Mouse (Mus musculus): ENCODE data around the gene Suv39h2. TPM values are rescaled to one million over a fixed set of nuclear protein-coding genes. Genes with fewer than 3 reads are reported as not detected.

Gene Suv39h2
- polyA plus RNA-seq, 1 experiment from 2014 or later, result 27.2 TPM

GRCm38 (mm10) chr2:3456590-3456989 is 18.2 kb downstream of the Suv39h2 start:
- H3K4me3 ChIP-seq, result no peak overlapping the region
- 90% methylated on average over 4 of the region's 4 CpGs for WGBS
- H3K36me3 ChIP-seq, result peaks cover 94% of the 10 kb centered on the region
- no peaks in the 10 kb centered on the region for H3K27me3 ChIP-seq (ENCODE audit: insufficient read depth, poor library complexity, severe bottlenecking)
- H3K27ac ChIP-seq, result no peak overlapping the region
- DNase-seq (ENCODE audit: low spot score), result no peak
- H3K9me3 ChIP-seq, result no peaks in the 10 kb centered on the region
- no peaks in the 10 kb centered on the region for H3K4me1 ChIP-seq (replicated peaks)

DNA sequence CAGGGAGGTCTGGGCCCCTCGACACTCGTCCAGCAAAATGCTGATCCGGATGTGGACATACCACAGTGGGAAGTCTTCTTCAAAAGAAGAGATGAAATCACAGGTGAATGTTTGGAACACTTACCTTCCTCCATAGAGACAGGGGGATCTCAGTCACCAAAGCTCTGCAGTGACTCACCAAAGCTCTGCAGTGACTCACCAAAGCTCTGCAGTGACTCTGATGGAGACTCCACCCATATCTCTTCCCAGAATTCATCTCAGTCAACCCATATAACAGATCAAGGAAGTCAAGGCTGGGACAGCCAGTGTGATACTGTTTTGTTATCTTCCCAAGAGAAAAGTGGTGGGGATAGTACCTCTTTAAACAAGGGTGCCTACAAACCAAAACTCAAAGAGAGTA is 21.7 kb downstream of the Suv39h2 start:
- DNase-seq (ENCODE audit: low spot score), result no peak
- Histone ChIP-seq H3K36me3 (peaks cover 77% of the 10 kb centered on the region), H3K27ac (no peak overlapping the region), H3K9me3 (no peaks in the 10 kb centered on the region), H3K27me3 (ENCODE audit: insufficient read depth, poor library complexity, severe bottlenecking) (no peaks in the 10 kb centered on the region), H3K4me3 (no peak overlapping the region), H3K4me1 (replicated peaks) (no peaks in the 10 kb centered on the region)
- WGBS, result 92% methylated on average over 3 of the region's 3 CpGs

DNA sequence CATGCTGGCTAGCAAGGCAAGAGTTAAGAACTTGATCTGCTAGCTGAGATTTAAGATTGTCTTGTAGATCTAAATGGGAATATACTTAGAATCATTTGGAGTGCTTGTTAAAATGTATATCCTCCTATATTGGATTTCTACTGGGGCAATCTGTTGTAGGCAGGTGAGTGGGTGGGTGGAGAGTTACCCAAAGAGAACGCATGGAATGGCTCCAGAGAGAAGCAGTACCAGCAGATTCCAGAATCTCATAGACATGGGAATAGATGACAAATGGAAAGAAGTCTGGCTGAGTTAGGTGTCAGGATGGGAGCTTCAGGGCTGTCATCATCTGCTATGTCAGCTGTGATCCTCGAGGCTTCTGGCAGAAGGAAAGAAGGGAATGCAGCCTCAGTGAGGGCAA is 25.4 kb downstream of the Suv39h2 start:
- Histone ChIP-seq H3K27ac (no peak overlapping the region), H3K4me1 (replicated peaks) (no peaks in the 10 kb centered on the region), H3K4me3 (no peak overlapping the region), H3K27me3 (ENCODE audit: insufficient read depth, poor library complexity, severe bottlenecking) (no peaks in the 10 kb centered on the region), H3K36me3 (peaks cover 58% of the 10 kb centered on the region), H3K9me3 (no peaks in the 10 kb centered on the region)
- WGBS, result 81% methylated on average over 2 of the region's 2 CpGs
- DNase-seq (ENCODE audit: low spot score), result no peak

- 82% methylated on average over 4 of the region's 4 CpGs for WGBS
- DNase-seq (ENCODE audit: low spot score), result no peak
- H3K9me3 ChIP-seq, result no peaks in the 10 kb centered on the region
- H3K36me3 ChIP-seq, result peaks cover 57% of the 10 kb centered on the region
- no peak overlapping the region for H3K27ac ChIP-seq
- no peaks in the 10 kb centered on the region for H3K4me1 ChIP-seq (replicated peaks)
- H3K4me3 ChIP-seq, result no peak overlapping the region
- no peaks in the 10 kb centered on the region for H3K27me3 ChIP-seq (ENCODE audit: insufficient read depth, poor library complexity, severe bottlenecking)
Observed at GRCm38 (mm10) chr2:3445984-3446383, 28.8 kb downstream of the Suv39h2 start.

DNA sequence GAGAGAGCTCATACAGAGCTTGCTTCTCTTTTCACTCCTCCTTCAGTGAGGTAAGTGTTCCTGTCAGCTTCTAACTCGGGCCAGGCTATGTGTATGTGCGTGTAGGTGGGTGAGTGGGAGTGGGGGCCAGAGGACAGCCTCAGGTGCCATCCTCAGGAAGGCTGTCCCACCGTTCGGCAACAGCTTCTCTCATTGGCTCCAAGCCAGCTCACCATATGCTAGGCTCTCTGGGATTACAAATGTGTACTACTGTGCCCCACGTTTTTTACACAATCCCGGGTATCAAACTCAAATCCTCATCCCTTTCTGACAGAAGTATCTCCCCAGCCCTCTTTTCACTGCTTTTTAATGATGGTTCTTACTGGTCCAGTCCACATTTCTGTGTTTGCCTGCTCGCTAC is 30.6 kb downstream of the Suv39h2 start:
- Histone ChIP-seq H3K4me3 (no peak overlapping the region), H3K9me3 (no peaks in the 10 kb centered on the region), H3K27ac (no peak overlapping the region), H3K36me3 (peaks cover 50% of the 10 kb centered on the region), H3K27me3 (ENCODE audit: insufficient read depth, poor library complexity, severe bottlenecking) (no peaks in the 10 kb centered on the region), H3K4me1 (replicated peaks) (no peaks in the 10 kb centered on the region)
- DNase-seq (ENCODE audit: low spot score), result no peak
- WGBS, result 90% methylated on average over 7 of the region's 7 CpGs

DNA sequence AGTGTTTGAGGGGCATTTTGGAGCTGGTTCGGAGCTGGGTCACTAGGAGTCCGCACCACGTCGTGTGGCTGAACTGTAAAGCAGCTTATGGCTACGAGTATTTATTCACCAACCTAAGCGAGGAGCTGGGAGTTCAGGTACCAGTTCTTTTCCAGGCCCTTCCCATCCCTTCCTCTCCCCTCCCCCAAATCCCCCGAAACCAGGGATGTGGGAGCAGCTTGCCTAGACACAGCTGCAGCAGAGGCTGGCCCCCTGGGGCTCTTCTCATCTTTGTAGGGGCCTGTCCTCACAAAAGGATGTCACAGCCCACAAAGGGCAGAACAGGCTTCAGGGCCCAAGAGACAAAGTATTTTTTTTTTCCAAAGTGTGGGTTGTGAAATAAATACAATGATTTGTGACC is 36.9 kb downstream of the Suv39h2 start:
- WGBS, result 40% methylated on average over 7 of the region's 7 CpGs
- Histone ChIP-seq H3K36me3 (peaks cover 33% of the 10 kb centered on the region), H3K4me3 (no peak overlapping the region), H3K27me3 (ENCODE audit: insufficient read depth, poor library complexity, severe bottlenecking) (no peaks in the 10 kb centered on the region), H3K4me1 (replicated peaks) (0 out of 2 replicates have a peak, but pooled peaks cover 4% of the 10 kb centered on the region), H3K9me3 (no peaks in the 10 kb centered on the region), H3K27ac (no peak overlapping the region)
- no peak for DNase-seq (ENCODE audit: low spot score)

- no peak overlapping the region for H3K27ac ChIP-seq
- WGBS, result 80% methylated on average over 6 of the region's 6 CpGs
- 0 out of 2 replicates have a peak, but pooled peaks cover 4% of the 10 kb centered on the region for H3K4me1 ChIP-seq (replicated peaks)
- no peaks in the 10 kb centered on the region for H3K27me3 ChIP-seq (ENCODE audit: insufficient read depth, poor library complexity, severe bottlenecking)
- no peak overlapping the region for H3K4me3 ChIP-seq
- no peaks in the 10 kb centered on the region for H3K9me3 ChIP-seq
- peaks cover 18% of the 10 kb centered on the region; the same call in 1 of the 2 replicates for H3K36me3 ChIP-seq
- no peak for DNase-seq (ENCODE audit: low spot score)
Observed at GRCm38 (mm10) chr2:3435369-3436061, 39.3 kb downstream of the Suv39h2 start.

GRCm38 (mm10) chr2:3430956-3431355 is 43.9 kb downstream of the Suv39h2 start:
- H3K36me3 ChIP-seq, result peaks cover 7% of the 10 kb centered on the region; the same call in 1 of the 2 replicates
- 91% methylated on average over 9 of the region's 9 CpGs for WGBS

DNA sequence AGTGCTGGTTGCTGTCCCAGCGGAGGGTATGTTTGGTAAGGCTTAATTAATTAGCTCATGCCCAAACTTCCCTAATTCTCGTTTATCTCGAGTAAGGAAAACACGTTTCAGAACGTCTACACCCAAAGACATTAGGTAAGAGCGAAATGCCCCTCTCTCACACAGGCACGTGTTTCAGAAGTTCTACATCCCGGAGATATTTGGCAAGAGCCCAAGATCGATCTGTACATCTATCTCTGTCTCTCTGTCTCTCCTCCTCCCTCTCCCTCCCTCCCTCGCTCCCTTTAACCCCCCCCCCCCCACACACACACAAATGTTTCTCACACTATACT is 50.3 kb downstream of the Suv39h2 start:
- DNase-seq (ENCODE audit: low spot score), result no peak
- Histone ChIP-seq H3K4me3 (peak overlapping the region; percentile 79), H3K27me3 (ENCODE audit: insufficient read depth, poor library complexity, severe bottlenecking) (no peaks in the 10 kb centered on the region), H3K9me3 (0 out of 2 replicates have a peak, but pooled peaks cover 3% of the 10 kb centered on the region), H3K4me1 (replicated peaks) (peaks cover 23% of the 10 kb centered on the region), H3K36me3 (no peaks in the 10 kb centered on the region), H3K27ac (peak overlapping the region; percentile 78)
- 11% methylated on average over 10 of the region's 10 CpGs for WGBS

More at GRCm38 (mm10) chr2:3430956-3431355, 43.9 kb downstream of the Suv39h2 start:
- H3K9me3 ChIP-seq, result no peaks in the 10 kb centered on the region
- no peak overlapping the region for H3K27ac ChIP-seq
- H3K4me3 ChIP-seq, result no peak overlapping the region
- DNase-seq (ENCODE audit: low spot score), result no peak
- H3K27me3 ChIP-seq (ENCODE audit: insufficient read depth, poor library complexity, severe bottlenecking), result no peaks in the 10 kb centered on the region
- no peaks in the 10 kb centered on the region for H3K4me1 ChIP-seq (replicated peaks)

DNA sequence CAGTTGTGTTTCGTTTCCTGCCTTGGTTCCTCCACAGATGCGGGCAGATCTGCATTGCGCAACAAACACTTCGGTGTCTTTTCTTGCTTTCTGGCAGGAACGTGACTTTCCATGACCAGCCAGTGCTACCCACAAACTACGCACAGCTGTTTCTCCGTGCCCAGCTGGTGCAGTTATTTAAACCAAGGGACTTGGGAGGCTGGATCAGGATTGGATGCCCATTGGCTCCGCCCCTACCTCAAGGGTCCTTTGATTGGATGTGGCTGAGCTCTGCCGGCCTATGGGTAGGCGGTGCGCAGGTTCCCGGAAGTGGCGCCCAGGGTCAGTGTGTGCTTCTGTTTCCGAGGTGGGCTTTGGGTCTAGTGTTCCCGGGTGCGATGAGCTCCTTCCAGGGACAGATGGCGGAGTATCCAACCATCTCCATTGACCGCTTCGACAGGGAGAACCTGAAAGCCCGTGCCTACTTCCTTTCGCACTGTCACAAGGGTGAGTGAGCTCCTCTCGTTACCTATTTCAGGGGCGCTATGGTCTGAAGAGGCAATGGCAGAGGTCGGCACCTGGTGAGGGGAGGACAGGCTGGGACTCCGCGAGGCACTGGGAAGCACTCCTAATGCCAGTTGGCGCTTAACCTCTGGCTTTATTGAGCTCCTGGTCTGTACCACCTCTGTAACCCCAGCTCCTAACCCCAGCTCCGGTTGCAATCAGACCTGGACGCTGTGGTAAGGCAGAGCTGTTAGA is 50.8 kb downstream of the Suv39h2 start, which contains the start of gene Dclre1c:
Gene Dclre1c (plus strand): TSS at position 291 of the 738 bp plus-strand sequence.
- Histone ChIP-seq H3K27ac (peak within 1 kb of the TSS; percentile 78), H3K36me3 (no peaks in the 10 kb centered on the region), H3K9me3 (0 out of 2 replicates have a peak, but pooled peaks cover 3% of the 10 kb centered on the region), H3K27me3 (ENCODE audit: insufficient read depth, poor library complexity, severe bottlenecking) (no peaks in the 10 kb centered on the region), H3K4me1 (replicated peaks) (peaks cover 28% of the 10 kb centered on the region), H3K4me3 (peak within 1 kb of the TSS; percentile 79)
- DNase-seq (ENCODE audit: low spot score), result peak; percentile 91
- 1% methylated on average over 29 of the region's 29 CpGs for WGBS

GRCm38 (mm10) chr2:3422548-3422947 is 52.3 kb downstream of the Suv39h2 start, which contains the start of gene Meig1:
Gene Meig1, minus strand, starts transcription at chr2:3422648.
- peaks cover 11% of the 10 kb centered on the region for H3K27me3 ChIP-seq (ENCODE audit: insufficient read depth, poor library complexity, severe bottlenecking)
- 76% methylated on average over 3 of the region's 3 CpGs for WGBS
- H3K4me3 ChIP-seq, result no peak within 1 kb of the TSS
- H3K27ac ChIP-seq, result no peak within 1 kb of the TSS
- no peak for DNase-seq (ENCODE audit: low spot score)
- H3K36me3 ChIP-seq, result no peaks in the 10 kb centered on the region
- peaks cover 33% of the 10 kb centered on the region for H3K4me1 ChIP-seq (replicated peaks)
- H3K9me3 ChIP-seq, result 0 out of 2 replicates have a peak, but pooled peaks cover 3% of the 10 kb centered on the region

DNA sequence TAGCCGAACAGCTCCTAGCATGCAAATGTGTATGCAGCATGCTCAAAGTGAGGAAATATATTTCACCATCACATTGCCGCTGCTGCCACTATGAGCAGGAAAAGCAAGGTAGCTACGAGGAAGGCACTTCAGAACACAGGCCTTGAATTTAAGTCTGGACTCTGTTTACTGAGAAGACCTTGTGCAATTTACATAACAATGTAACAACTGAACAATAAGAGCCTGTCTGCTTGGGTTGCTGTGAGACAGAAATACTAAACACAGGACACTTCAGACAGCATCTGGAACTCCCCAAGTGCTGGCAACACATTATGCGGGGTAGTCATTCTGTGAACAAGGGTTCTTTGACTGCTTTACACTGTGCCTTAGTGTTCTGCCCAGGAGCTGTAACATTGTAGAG is 54.7 kb downstream of the Suv39h2 start:
- H3K36me3 ChIP-seq, result no peaks in the 10 kb centered on the region
- peak overlapping the region; percentile 62; the same call in 1 of the 2 replicates for H3K27ac ChIP-seq
- DNase-seq (ENCODE audit: low spot score), result peak; percentile 16
- H3K4me1 ChIP-seq (replicated peaks), result peaks cover 33% of the 10 kb centered on the region
- no peak overlapping the region for H3K4me3 ChIP-seq
- H3K9me3 ChIP-seq, result 0 out of 2 replicates have a peak, but pooled peaks cover 3% of the 10 kb centered on the region
- whole genome bisulfite sequencing, result 58% methylated on average over 4 of the region's 4 CpGs
- H3K27me3 ChIP-seq (ENCODE audit: insufficient read depth, poor library complexity, severe bottlenecking), result peaks cover 28% of the 10 kb centered on the region

- peak overlapping the region; percentile 62 for H3K27ac ChIP-seq
- peaks cover 29% of the 10 kb centered on the region for H3K27me3 ChIP-seq (ENCODE audit: insufficient read depth, poor library complexity, severe bottlenecking)
- H3K9me3 ChIP-seq, result 0 out of 2 replicates have a peak, but pooled peaks cover under 1% of the 10 kb centered on the region
- peak overlapping the region; percentile 60 for H3K4me3 ChIP-seq
- H3K36me3 ChIP-seq, result no peaks in the 10 kb centered on the region
- peaks cover 23% of the 10 kb centered on the region for H3K4me1 ChIP-seq (replicated peaks)
- peak; percentile 97 for DNase-seq (ENCODE audit: low spot score)
- WGBS, result 3% methylated on average over 38 of the region's 38 CpGs
Observed at GRCm38 (mm10) chr2:3418883-3419431, 55.9 kb downstream of the Suv39h2 start.
